Mouse (Mus musculus) ES-Bruce4 (cell line): ENCODE measurements around the gene Bbs7.

Source experiments
- CTCF ChIP-seq: IDR thresholded peaks from one replicate; pipeline ENCODE4 v1.8.1; 2011; ENCODE audit warnings: low read depth, low read length
- EP300 ChIP-seq: IDR thresholded peaks from 2 replicates; pipeline ENCODE4 v1.6.1; 2011; ENCODE audit warnings: low read depth, low read length; ENCODE audit not compliant: insufficient read depth
- POLR2A ChIP-seq: IDR thresholded peaks from one replicate; pipeline ENCODE4 v1.8.1; 2011; ENCODE audit warnings: low read length; ENCODE audit not compliant: insufficient read depth

DNA sequence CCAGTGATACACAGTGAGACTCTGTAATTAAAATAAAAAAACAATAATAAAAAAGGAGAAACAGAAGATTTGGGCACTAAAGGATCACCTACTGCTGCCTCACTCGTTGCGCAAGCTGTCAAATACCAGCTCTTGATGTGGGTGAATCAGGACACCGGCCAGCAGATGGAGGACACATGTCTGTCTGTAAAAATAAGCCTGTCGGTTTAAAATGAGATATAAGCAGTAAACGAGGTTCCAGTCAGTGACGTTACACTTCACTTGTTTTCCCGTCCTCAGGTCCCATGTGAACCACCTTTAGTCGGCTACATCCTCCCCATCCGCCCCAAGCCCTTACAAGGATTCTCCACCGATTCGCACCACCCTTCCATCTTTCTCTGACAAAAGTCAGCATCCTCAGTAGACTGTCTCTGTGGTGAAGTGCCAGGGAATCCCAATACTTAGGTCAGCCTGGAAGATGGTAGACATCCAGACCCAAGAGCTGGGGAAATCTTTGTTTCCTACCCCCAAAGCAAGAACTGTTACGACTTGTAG lies 61.4 kb downstream of the Bbs7 start:
- no peak for TF ChIP-seq CTCF
- no peak for TF ChIP-seq EP300
- TF ChIP-seq POLR2A, result no peak
